Mouse (Mus musculus): ENCODE measurements around the gene Adipor2. TPM values are rescaled to one million over a fixed set of nuclear protein-coding genes. Genes with fewer than 3 reads are reported as not detected.

Adipor2 gene
- total RNA-seq, 1 experiment, result 59.4 TPM

GRCm38 (mm10) chr6:119313588-119314375 lies 103.7 kb downstream of the Adipor2 start:
- no peak for TF ChIP-seq MAFK (IDR thresholded peaks at IDR 0.05; ENCODE audit: insufficient read depth, low read depth, low read length)
- no peak for TF ChIP-seq HCFC1 (IDR thresholded peaks at IDR 0.05; ENCODE audit: borderline replicate concordance, insufficient read depth, low read length)
- TF ChIP-seq ZNF384 (IDR thresholded peaks at IDR 0.05; ENCODE audit: low read depth, low read length), result no peak
- TF ChIP-seq ZC3H11A (IDR thresholded peaks at IDR 0.05; ENCODE audit: borderline replicate concordance, low read depth, low read length), result no peak
- no peak for TF ChIP-seq CHD2 (IDR thresholded peaks at IDR 0.05; ENCODE audit: low read depth, low read length)
- in situ Hi-C loops (cut with MboI; ENCODE audit: low sequenced_read_pairs in 2 of 2, unreplicated experiment in 2 of 2), result no loop called here
- Histone ChIP-seq H3K27ac (ENCODE audit: insufficient read depth, low read depth, low read length, poor library complexity, severe bottlenecking) (no peak overlapping the region), H3K9ac (ENCODE audit: insufficient read depth, low read depth, low read length, poor library complexity, severe bottlenecking) (no peak overlapping the region), H3K4me1 (ENCODE audit: control insufficient read depth in 2 of 2, insufficient read depth in 2 of 2, low read length in 2 of 2, poor library complexity in 1 of 2) (no peaks in the 10 kb centered on the region; a peak in 1 of 4 replicates), H3K9me3 (ENCODE audit: control insufficient read depth, insufficient read depth, low read depth, low read length) (no peaks in the 10 kb centered on the region), H3K36me3 (ENCODE audit: control insufficient read depth, insufficient read depth, low read length, poor library complexity, severe bottlenecking) (no peaks in the 10 kb centered on the region), H3K4me3 (ENCODE audit: insufficient read depth in 1 of 2, low read depth in 1 of 2, low read length in 2 of 2, poor library complexity in 1 of 2, severe bottlenecking in 1 of 2) (no peak overlapping the region)
- no peak for DNase-seq (ENCODE audit: low read depth, low spot score)

- H3K9me3 ChIP-seq (ENCODE audit: control insufficient read depth, insufficient read depth, low read depth, low read length), result no peaks in the 10 kb centered on the region
- DNase-seq (ENCODE audit: low read depth, low spot score), result no peak
- in situ Hi-C loops (cut with MboI; ENCODE audit: low sequenced_read_pairs in 2 of 2, unreplicated experiment in 2 of 2), result no loop called here
- H3K27ac ChIP-seq (ENCODE audit: insufficient read depth, low read depth, low read length, poor library complexity, severe bottlenecking), result no peak overlapping the region
- H3K4me1 ChIP-seq (ENCODE audit: control insufficient read depth in 2 of 2, insufficient read depth in 2 of 2, low read length in 2 of 2, poor library complexity in 1 of 2), result no peaks in the 10 kb centered on the region; a peak in 1 of 4 replicates
- TF ChIP-seq HCFC1 (IDR thresholded peaks at IDR 0.05; ENCODE audit: borderline replicate concordance, insufficient read depth, low read length), result no peak
- no peak for TF ChIP-seq ZC3H11A (IDR thresholded peaks at IDR 0.05; ENCODE audit: borderline replicate concordance, low read depth, low read length)
- TF ChIP-seq CHD2 (IDR thresholded peaks at IDR 0.05; ENCODE audit: low read depth, low read length), result no peak
- TF ChIP-seq MAFK (IDR thresholded peaks at IDR 0.05; ENCODE audit: insufficient read depth, low read depth, low read length), result no peak
- no peak for TF ChIP-seq ZNF384 (IDR thresholded peaks at IDR 0.05; ENCODE audit: low read depth, low read length)
- H3K36me3 ChIP-seq (ENCODE audit: control insufficient read depth, insufficient read depth, low read length, poor library complexity, severe bottlenecking), result no peaks in the 10 kb centered on the region
- no peak overlapping the region for H3K9ac ChIP-seq (ENCODE audit: insufficient read depth, low read depth, low read length, poor library complexity, severe bottlenecking)
- H3K4me3 ChIP-seq (ENCODE audit: insufficient read depth in 1 of 2, low read depth in 1 of 2, low read length in 2 of 2, poor library complexity in 1 of 2, severe bottlenecking in 1 of 2), result no peak overlapping the region
Measured at GRCm38 (mm10) chr6:119313096-119313495, 104.4 kb downstream of the Adipor2 start.

GRCm38 (mm10) chr6:119312381-119312780 lies 105.1 kb downstream of the Adipor2 start:
- no peak overlapping the region for H3K4me3 ChIP-seq (ENCODE audit: insufficient read depth in 1 of 2, low read depth in 1 of 2, low read length in 2 of 2, poor library complexity in 1 of 2, severe bottlenecking in 1 of 2)
- no peaks in the 10 kb centered on the region; a peak in 1 of 4 replicates for H3K4me1 ChIP-seq (ENCODE audit: control insufficient read depth in 2 of 2, insufficient read depth in 2 of 2, low read length in 2 of 2, poor library complexity in 1 of 2)
- TF ChIP-seq MAFK (IDR thresholded peaks at IDR 0.05; ENCODE audit: insufficient read depth, low read depth, low read length), result no peak
- TF ChIP-seq ZNF384 (IDR thresholded peaks at IDR 0.05; ENCODE audit: low read depth, low read length), result no peak
- no peak for TF ChIP-seq HCFC1 (IDR thresholded peaks at IDR 0.05; ENCODE audit: borderline replicate concordance, insufficient read depth, low read length)
- no peak for TF ChIP-seq ZC3H11A (IDR thresholded peaks at IDR 0.05; ENCODE audit: borderline replicate concordance, low read depth, low read length)
- TF ChIP-seq CHD2 (IDR thresholded peaks at IDR 0.05; ENCODE audit: low read depth, low read length), result no peak
- in situ Hi-C loops (cut with MboI; ENCODE audit: low sequenced_read_pairs in 2 of 2, unreplicated experiment in 2 of 2), result no loop called here
- no peak overlapping the region for H3K27ac ChIP-seq (ENCODE audit: insufficient read depth, low read depth, low read length, poor library complexity, severe bottlenecking)
- no peak overlapping the region for H3K9ac ChIP-seq (ENCODE audit: insufficient read depth, low read depth, low read length, poor library complexity, severe bottlenecking)
- no peaks in the 10 kb centered on the region for H3K9me3 ChIP-seq (ENCODE audit: control insufficient read depth, insufficient read depth, low read depth, low read length)
- no peak for DNase-seq (ENCODE audit: low read depth, low spot score)
- H3K36me3 ChIP-seq (ENCODE audit: control insufficient read depth, insufficient read depth, low read length, poor library complexity, severe bottlenecking), result no peaks in the 10 kb centered on the region

- H3K27ac ChIP-seq (ENCODE audit: insufficient read depth, low read depth, low read length, poor library complexity, severe bottlenecking), result no peak overlapping the region
- in situ Hi-C loops (cut with MboI; ENCODE audit: low sequenced_read_pairs in 2 of 2, unreplicated experiment in 2 of 2), result no loop called here
- H3K9me3 ChIP-seq (ENCODE audit: control insufficient read depth, insufficient read depth, low read depth, low read length), result no peaks in the 10 kb centered on the region
- H3K36me3 ChIP-seq (ENCODE audit: control insufficient read depth, insufficient read depth, low read length, poor library complexity, severe bottlenecking), result no peaks in the 10 kb centered on the region
- no peak for DNase-seq (ENCODE audit: low read depth, low spot score)
- H3K9ac ChIP-seq (ENCODE audit: insufficient read depth, low read depth, low read length, poor library complexity, severe bottlenecking), result no peak overlapping the region
- TF ChIP-seq MAFK (IDR thresholded peaks at IDR 0.05; ENCODE audit: insufficient read depth, low read depth, low read length), result no peak
- TF ChIP-seq HCFC1 (IDR thresholded peaks at IDR 0.05; ENCODE audit: borderline replicate concordance, insufficient read depth, low read length), result no peak
- no peak for TF ChIP-seq ZNF384 (IDR thresholded peaks at IDR 0.05; ENCODE audit: low read depth, low read length)
- no peak for TF ChIP-seq ZC3H11A (IDR thresholded peaks at IDR 0.05; ENCODE audit: borderline replicate concordance, low read depth, low read length)
- TF ChIP-seq CHD2 (IDR thresholded peaks at IDR 0.05; ENCODE audit: low read depth, low read length), result no peak
- no peak overlapping the region for H3K4me3 ChIP-seq (ENCODE audit: insufficient read depth in 1 of 2, low read depth in 1 of 2, low read length in 2 of 2, poor library complexity in 1 of 2, severe bottlenecking in 1 of 2)
- no peaks in the 10 kb centered on the region; a peak in 1 of 4 replicates for H3K4me1 ChIP-seq (ENCODE audit: control insufficient read depth in 2 of 2, insufficient read depth in 2 of 2, low read length in 2 of 2, poor library complexity in 1 of 2)
Measured at GRCm38 (mm10) chr6:119310176-119310575, 107.3 kb downstream of the Adipor2 start.
